Mouse (Mus musculus) lung, embryonic 16.5 days (tissue): Measurements from ENCODE around the gene Cog5. TPM values are rescaled to one million over a fixed set of nuclear protein-coding genes. Genes with fewer than 3 reads are reported as not detected.

Experiments used
- ATAC-seq: fragments of 200-750 bp; cut with Nextera tagmentation; 2 replicates; pipeline ENCODE4 v1.8.0; 2017; ENCODE audit warnings: low read depth, mild to moderate bottlenecking, moderate library complexity
- H3K27ac ChIP-seq: fragments of 300-500 bp; sonication (generic); 2 replicates; pipeline ENCODE4 v1.5.1; 2014; ENCODE audit warnings: mild to moderate bottlenecking, control low read depth, low read length
- H3K27me3 ChIP-seq: fragments of 300-500 bp; sonication (generic); 2 replicates; pipeline ENCODE4 v1.6.1; 2014; ENCODE audit warnings: low read depth, low read length, mixed read lengths; ENCODE audit not compliant: control insufficient read depth, insufficient read depth
- H3K36me3 ChIP-seq: fragments of 300-500 bp; sonication (generic); 2 replicates; pipeline ENCODE4 v1.6.1; 2014; ENCODE audit warnings: low read length; ENCODE audit not compliant: control insufficient read depth, insufficient read depth
- H3K4me1 ChIP-seq: fragments of 300-500 bp; sonication (generic); replicated peaks from 2 replicates; pipeline ENCODE4 v1.6.1; 2014; ENCODE audit warnings: low read length, mixed read lengths; ENCODE audit not compliant: control insufficient read depth, insufficient read depth
- H3K4me2 ChIP-seq: fragments of 300-500 bp; sonication (generic); 2 replicates; pipeline ENCODE4 v1.6.1; 2014; ENCODE audit warnings: low read depth, low read length, control low read depth
- H3K4me3 ChIP-seq: fragments of 300-500 bp; sonication (generic); 2 replicates; pipeline ENCODE4 v1.5.1; 2014; ENCODE audit warnings: mild to moderate bottlenecking, low read length, control low read depth
- H3K9ac ChIP-seq: fragments of 300-500 bp; sonication (generic); 2 replicates; pipeline ENCODE4 v1.6.1; 2014; ENCODE audit warnings: low read length, control low read depth
- H3K9me3 ChIP-seq: fragments of 300-500 bp; sonication (generic); 2 replicates; pipeline ENCODE4 v1.6.1; 2016; ENCODE audit warnings: low read length; ENCODE audit not compliant: control insufficient read depth
- whole genome bisulfite sequencing: fragments of 180-500 bp; shearing (Covaris S2); extraction: QIAGEN DNeasy Blood & Tissue Kit; methylation state at CpG from one replicate; pipeline ENCODE4 v1.1.7; 2014; 5-methylcytosine and 5-hydroxymethylcytosine counted together
- polyA plus RNA-seq: library from polyadenylated mRNA; unstranded; fragments of >200 nt; fragmentation: Nextera tagmentation; extraction: Ambion mirVana; gene quantifications from 2 replicates; pipeline ENCODE4 v1.2.1, GENCODE M21; 2015

The Cog5 gene
- polyA plus RNA-seq, 1 experiment from 2014 or later: 27.8 TPM

DNA sequence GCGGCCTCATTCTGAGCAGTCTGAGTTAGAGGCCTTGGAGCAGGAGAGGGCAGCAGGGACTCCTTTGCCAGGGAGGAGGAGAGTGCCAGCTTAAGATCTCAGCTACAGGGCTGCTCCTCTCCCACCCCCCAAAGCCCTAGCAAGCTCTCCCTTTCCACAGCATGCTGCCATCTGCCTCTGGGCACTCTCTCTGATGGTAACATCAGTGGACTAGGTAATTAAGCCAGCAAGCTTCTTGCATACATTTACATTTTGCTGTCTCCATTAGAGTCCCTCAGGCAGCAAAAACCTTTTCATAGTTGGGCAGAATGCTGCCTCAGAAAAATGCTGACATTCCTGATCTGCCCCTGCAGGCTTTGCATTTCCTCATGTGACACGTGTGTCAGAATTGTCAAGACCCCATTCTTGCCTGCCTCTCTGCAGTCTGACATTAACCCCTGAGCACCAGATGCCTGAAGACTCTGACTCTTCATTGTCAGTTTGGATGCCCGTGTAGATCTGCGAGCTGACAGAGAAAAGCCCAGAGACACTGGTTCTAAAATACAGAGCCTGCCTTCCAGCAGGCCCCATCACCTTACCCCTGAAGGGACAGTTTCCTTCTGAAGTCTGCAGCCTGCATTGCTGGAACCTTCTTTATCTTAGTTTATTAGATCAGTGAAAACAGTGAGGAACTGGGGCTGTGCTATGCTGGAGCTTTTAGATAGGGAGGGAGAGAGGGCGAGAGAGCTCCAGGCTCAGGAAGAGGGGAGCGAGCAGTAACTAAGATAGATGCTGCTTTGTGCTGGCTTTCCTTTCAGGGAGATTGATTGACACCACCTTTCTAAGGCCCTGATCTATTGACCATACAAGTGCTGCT, 251.3 kb downstream of the Cog5 start:
- H3K9me3 ChIP-seq: no peaks in the 10 kb centered on the region
- no peaks in the 10 kb centered on the region for H3K4me1 ChIP-seq
- no peaks in the 10 kb centered on the region for H3K27me3 ChIP-seq
- H3K27ac ChIP-seq: no peak overlapping the region
- H3K36me3 ChIP-seq: no peaks in the 10 kb centered on the region
- H3K9ac ChIP-seq: no peak overlapping the region
- WGBS: 62% methylated on average over 6 of the region's 6 CpGs
- H3K4me2 ChIP-seq: no peak overlapping the region
- no peak for ATAC-seq
- H3K4me3 ChIP-seq: no peak overlapping the region

DNA sequence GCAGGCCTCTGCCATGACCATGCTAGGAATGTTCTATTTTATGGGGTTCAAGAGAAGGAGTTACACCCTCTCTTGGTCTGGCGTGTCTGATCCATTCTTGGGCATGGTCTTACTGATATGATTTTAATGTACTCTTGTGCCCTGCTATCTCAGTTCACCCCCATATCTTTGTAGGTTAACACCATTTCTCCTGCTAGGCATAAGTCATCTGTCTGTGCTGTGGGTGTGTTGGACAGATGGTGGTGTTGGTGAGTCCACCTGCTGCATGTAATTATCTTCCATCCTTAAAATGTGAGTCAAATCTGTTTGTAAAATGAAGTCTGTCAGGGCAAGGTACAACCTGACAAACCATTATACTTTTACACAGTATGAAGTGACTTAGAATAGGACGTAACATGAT, 252.8 kb downstream of the Cog5 start:
- no peak for ATAC-seq
- Histone ChIP-seq H3K27me3 (no peaks in the 10 kb centered on the region), H3K4me1 (no peaks in the 10 kb centered on the region), H3K9ac (no peak overlapping the region), H3K36me3 (no peaks in the 10 kb centered on the region), H3K4me3 (no peak overlapping the region), H3K27ac (no peak overlapping the region), H3K9me3 (no peaks in the 10 kb centered on the region), H3K4me2 (no peak overlapping the region)
- 92% methylated on average over 2 of the region's 2 CpGs for WGBS

GRCm38 (mm10) chr12:31912966-31913551, 258.4 kb downstream of the Cog5 start:
- Histone ChIP-seq H3K27ac (no peak overlapping the region), H3K4me2 (no peak overlapping the region), H3K36me3 (no peaks in the 10 kb centered on the region), H3K9ac (no peak overlapping the region), H3K4me3 (no peak overlapping the region), H3K4me1 (no peaks in the 10 kb centered on the region), H3K27me3 (no peaks in the 10 kb centered on the region), H3K9me3 (no peaks in the 10 kb centered on the region)
- no peak for ATAC-seq
- WGBS: 72% methylated on average over 6 of the region's 6 CpGs

DNA sequence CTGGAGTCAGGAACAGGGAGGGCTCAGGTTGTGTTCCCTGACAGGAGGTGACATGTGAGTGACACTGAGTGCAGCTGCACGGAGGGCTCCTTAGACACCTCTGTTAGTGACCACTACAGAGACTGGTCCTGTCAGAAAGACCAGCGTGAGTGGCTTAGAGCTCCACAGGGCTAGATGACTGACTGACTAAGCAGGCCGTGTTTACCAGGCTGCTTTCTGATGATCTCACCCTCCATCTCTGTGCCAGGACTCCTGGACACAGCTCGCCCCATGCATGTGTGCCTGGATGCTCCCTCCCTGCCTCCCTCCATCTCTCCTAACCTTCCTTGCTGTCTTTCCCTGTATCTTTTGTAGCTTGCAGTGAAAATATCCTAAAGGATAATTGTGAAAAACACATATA, 258.9 kb downstream of the Cog5 start:
- no peak overlapping the region for H3K4me3 ChIP-seq
- no peak overlapping the region for H3K27ac ChIP-seq

GRCm38 (mm10) chr12:31916691-31917090, 262.0 kb downstream of the Cog5 start:
- no peak overlapping the region for H3K4me2 ChIP-seq
- H3K4me3 ChIP-seq: no peak overlapping the region
- H3K9ac ChIP-seq: no peak overlapping the region
- H3K4me1 ChIP-seq: no peaks in the 10 kb centered on the region
- no peaks in the 10 kb centered on the region for H3K9me3 ChIP-seq
- no peak for ATAC-seq
- H3K27me3 ChIP-seq: no peaks in the 10 kb centered on the region
- no peak overlapping the region for H3K27ac ChIP-seq
- no peaks in the 10 kb centered on the region for H3K36me3 ChIP-seq
- WGBS: 96% methylated on average over 5 of the region's 5 CpGs

More for the DNA sequence above, 258.9 kb downstream of the Cog5 start:
- no peak overlapping the region for H3K9ac ChIP-seq
- ATAC-seq: no peak
- WGBS: 40% methylated on average over 4 of the region's 4 CpGs
- no peaks in the 10 kb centered on the region for H3K36me3 ChIP-seq
- H3K4me1 ChIP-seq: no peaks in the 10 kb centered on the region
- H3K9me3 ChIP-seq: no peaks in the 10 kb centered on the region
- no peaks in the 10 kb centered on the region for H3K27me3 ChIP-seq
- H3K4me2 ChIP-seq: no peak overlapping the region

- no peaks in the 10 kb centered on the region for H3K27me3 ChIP-seq
- 71% methylated on average over 5 of the region's 5 CpGs for WGBS
- no peak overlapping the region for H3K27ac ChIP-seq
- ATAC-seq: peak; percentile 43; the same call in 1 of the 2 replicates
- H3K36me3 ChIP-seq: no peaks in the 10 kb centered on the region
- H3K4me3 ChIP-seq: no peak overlapping the region
- H3K9ac ChIP-seq: no peak overlapping the region
- no peak overlapping the region for H3K4me2 ChIP-seq
- H3K4me1 ChIP-seq: no peaks in the 10 kb centered on the region
- no peaks in the 10 kb centered on the region for H3K9me3 ChIP-seq
Observed at GRCm38 (mm10) chr12:31917245-31917644, 262.6 kb downstream of the Cog5 start.

- ATAC-seq: no peak
- Histone ChIP-seq H3K36me3 (peaks cover 12% of the 10 kb centered on the region), H3K4me3 (no peak overlapping the region), H3K9me3 (no peaks in the 10 kb centered on the region), H3K9ac (no peak overlapping the region), H3K4me1 (no peaks in the 10 kb centered on the region), H3K27ac (no peak overlapping the region), H3K4me2 (no peak overlapping the region), H3K27me3 (no peaks in the 10 kb centered on the region)
- WGBS: 82% methylated on average over 18 of the region's 18 CpGs
Observed at GRCm38 (mm10) chr12:31920464-31921405, 266.1 kb downstream of the Cog5 start.

- Histone ChIP-seq H3K27ac (no peak overlapping the region), H3K9me3 (no peaks in the 10 kb centered on the region), H3K4me3 (no peak overlapping the region), H3K4me1 (no peaks in the 10 kb centered on the region), H3K9ac (no peak overlapping the region), H3K4me2 (no peak overlapping the region), H3K36me3 (peaks cover 29% of the 10 kb centered on the region), H3K27me3 (no peaks in the 10 kb centered on the region)
- ATAC-seq: no peak
- WGBS: 81% methylated on average over 3 of the region's 3 CpGs
Observed at GRCm38 (mm10) chr12:31924135-31924534, 269.5 kb downstream of the Cog5 start.

- peaks cover 34% of the 10 kb centered on the region for H3K36me3 ChIP-seq
- no peak overlapping the region for H3K9ac ChIP-seq
- no peak overlapping the region for H3K4me3 ChIP-seq
- H3K4me1 ChIP-seq: no peaks in the 10 kb centered on the region
- H3K27me3 ChIP-seq: no peaks in the 10 kb centered on the region
- no peak overlapping the region for H3K4me2 ChIP-seq
- WGBS: 83% methylated on average over 6 of the region's 6 CpGs
- no peaks in the 10 kb centered on the region for H3K9me3 ChIP-seq
- no peak for ATAC-seq
- H3K27ac ChIP-seq: no peak overlapping the region
Observed at GRCm38 (mm10) chr12:31925343-31925742, 270.7 kb downstream of the Cog5 start.
